Mouse (Mus musculus): ENCODE measurements around the gene Eral1.

GRCm38 (mm10) chr11:78031389-78031788 is 48.8 kb downstream of the Eral1 start:
- TF ChIP-seq POLR2A (IDR thresholded peaks at IDR 0.05; ENCODE audit: insufficient read depth, low read depth, low read length) (no peak), CTCF (IDR thresholded peaks at IDR 0.05) (no peak), EP300 (IDR thresholded peaks at IDR 0.05; ENCODE audit: insufficient read depth, low read depth, low read length) (no peak)
